Mouse (Mus musculus) midbrain, embryonic 16.5 days (tissue): ENCODE measurements around the gene Trappc6a. TPM values are rescaled to one million over a fixed set of nuclear protein-coding genes. Genes with fewer than 3 reads are reported as not detected.
"Not testable (repeated sequence)": the region's sequence is repeated elsewhere in the genome, so short reads cannot be mapped to it uniquely, and the experiment has no call there.

Experiments used
- ATAC-seq: fragments of 200-750 bp; cut with Nextera tagmentation; 2 replicates; pipeline ENCODE4 v1.8.0; 2017; ENCODE audit warnings: moderate TSS enrichment
- H3K27ac ChIP-seq: fragments of 300-500 bp; sonication (generic); 2 replicates; pipeline ENCODE4 v1.5.1; 2014; ENCODE audit warnings: mild to moderate bottlenecking, low read length, mixed read lengths
- H3K27me3 ChIP-seq: fragments of 300-500 bp; sonication (generic); 2 replicates; pipeline ENCODE4 v1.6.1; 2014; ENCODE audit warnings: low read depth, low read length, mixed read lengths; ENCODE audit not compliant: control insufficient read depth, insufficient read depth
- H3K36me3 ChIP-seq: fragments of 300-500 bp; sonication (generic); 2 replicates; pipeline ENCODE4 v1.6.1; 2014; ENCODE audit warnings: mild to moderate bottlenecking, low read length, moderate library complexity, mixed read lengths; ENCODE audit not compliant: control insufficient read depth, insufficient read depth
- H3K4me1 ChIP-seq: fragments of 300-500 bp; sonication (generic); 2 replicates; pipeline ENCODE4 v1.6.1; 2014; ENCODE audit warnings: mild to moderate bottlenecking, low read length, mixed read lengths; ENCODE audit not compliant: control insufficient read depth, insufficient read depth
- H3K4me2 ChIP-seq: fragments of 300-500 bp; sonication (generic); 2 replicates; pipeline ENCODE4 v1.6.1; 2014; ENCODE audit warnings: mild to moderate bottlenecking, low read length, mixed read lengths
- H3K4me3 ChIP-seq: fragments of 300-500 bp; sonication (generic); 2 replicates; pipeline ENCODE4 v1.5.1; 2014; ENCODE audit warnings: low read depth, mild to moderate bottlenecking, low read length, moderate library complexity, mixed read lengths
- H3K9ac ChIP-seq: fragments of 300-500 bp; sonication (generic); 2 replicates; pipeline ENCODE4 v1.6.1; 2014; ENCODE audit warnings: low read depth, low read length, mixed read lengths
- H3K9me3 ChIP-seq: fragments of 300-500 bp; sonication (generic); replicated peaks from 2 replicates; pipeline ENCODE4 v1.6.1; 2014; ENCODE audit warnings: mild to moderate bottlenecking, low read length, mixed read lengths; ENCODE audit not compliant: control insufficient read depth, poor library complexity, severe bottlenecking
- WGBS: fragments of 180-500 bp; shearing (Covaris S2); extraction: QIAGEN DNeasy Blood & Tissue Kit; methylation state at CpG from one replicate; pipeline ENCODE4 v1.1.7; 2014; 5-methylcytosine and 5-hydroxymethylcytosine counted together
- polyA plus RNA-seq: library from polyadenylated mRNA; unstranded; fragments of >200 nt; fragmentation: Nextera tagmentation; extraction: Ambion mirVana; gene quantifications from 2 replicates; pipeline ENCODE4 v1.2.1, GENCODE M21; 2015

Trappc6a gene
- polyA plus RNA-seq, 1 experiment from 2014 or later: 30.5 TPM

DNA sequence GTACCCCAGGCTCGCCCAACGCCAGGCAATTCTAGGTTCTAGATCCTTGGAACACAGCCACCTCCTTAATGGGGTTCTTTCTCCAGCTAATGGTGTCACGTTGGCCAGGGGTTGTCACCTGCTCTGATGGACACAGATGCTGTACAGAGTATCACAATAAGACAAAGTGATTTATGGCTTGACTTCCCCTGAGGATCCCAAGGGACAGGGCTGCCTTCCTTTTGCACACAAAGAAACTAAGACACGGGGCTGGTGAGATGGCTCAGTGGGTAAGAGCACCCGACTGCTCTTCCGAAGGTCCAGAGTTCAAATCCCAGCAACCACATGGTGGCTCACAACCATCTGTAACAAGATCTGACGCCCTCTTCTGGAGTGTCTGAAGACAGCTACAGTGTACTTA, 3.7 kb downstream of the Trappc6a start:
- 90% methylated on average over 6 of the region's 7 CpGs for WGBS
- H3K4me2 ChIP-seq, H3K9ac ChIP-seq, ATAC-seq, H3K27me3 ChIP-seq, H3K4me3 ChIP-seq, H3K27ac ChIP-seq, H3K9me3 ChIP-seq, H3K36me3 ChIP-seq: not testable (repeated sequence)
- H3K4me1 ChIP-seq: peaks cover 12% of the 10 kb centered on the region

- H3K4me2 ChIP-seq: no peak overlapping the region
- no peaks in the 10 kb centered on the region for H3K9me3 ChIP-seq
- ATAC-seq: no peak
- no peak overlapping the region for H3K9ac ChIP-seq
- no peaks in the 10 kb centered on the region for H3K36me3 ChIP-seq
- 84% methylated on average over 6 of the region's 6 CpGs for WGBS
- no peaks in the 10 kb centered on the region for H3K27me3 ChIP-seq
- peaks cover 11% of the 10 kb centered on the region for H3K4me1 ChIP-seq
- H3K4me3 ChIP-seq: no peak overlapping the region
- H3K27ac ChIP-seq: no peak overlapping the region
Measured at GRCm38 (mm10) chr7:19512353-19512752, 4.2 kb downstream of the Trappc6a start.

DNA sequence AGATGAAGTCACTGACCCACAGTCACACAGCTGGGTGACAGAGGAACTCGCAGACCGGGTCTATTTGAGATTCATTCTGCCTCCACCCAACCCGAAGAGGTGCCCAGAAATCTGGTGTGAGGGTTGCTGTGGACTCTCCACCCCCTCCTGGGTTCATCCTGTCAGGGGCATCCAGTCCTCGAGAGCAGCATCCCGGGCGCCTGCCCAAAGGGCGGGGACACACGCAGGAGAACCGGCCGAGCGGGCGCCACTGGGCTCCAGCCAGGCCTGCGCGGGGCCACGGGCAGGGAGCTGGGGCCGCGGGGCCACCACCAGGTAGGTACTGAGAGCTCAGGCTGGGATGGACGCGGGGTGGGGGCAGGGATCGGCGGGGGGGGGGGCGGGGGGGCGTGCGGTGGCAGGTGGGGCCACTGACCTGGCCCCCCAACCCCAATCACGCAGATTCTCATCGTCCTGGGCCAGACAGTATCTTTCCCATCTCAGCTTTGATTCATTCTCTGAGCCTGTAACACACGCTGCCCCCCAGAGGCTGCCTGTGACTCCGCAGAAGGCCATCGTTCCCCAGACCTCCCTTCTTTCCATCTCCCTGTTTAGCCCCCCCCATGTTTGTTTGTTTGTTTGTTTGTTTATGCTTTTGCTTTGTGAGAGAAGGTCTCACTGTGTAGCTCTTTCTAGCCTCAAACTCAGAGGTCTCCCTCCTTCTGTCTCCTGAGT, 9.6 kb downstream of the Trappc6a start, which contains the start of gene Nkpd1:
Gene Nkpd1 (plus strand): TSS at position 187 of the 714 bp plus-strand sequence.
- peak within 1 kb of the TSS; percentile 58 for H3K4me2 ChIP-seq
- H3K36me3 ChIP-seq: no peaks in the 10 kb centered on the region
- H3K4me3 ChIP-seq: peak within 1 kb of the TSS; percentile 23
- ATAC-seq: no peak
- H3K9ac ChIP-seq: peak within 1 kb of the TSS; percentile 65
- peaks cover 40% of the 10 kb centered on the region for H3K27me3 ChIP-seq
- peaks cover 11% of the 10 kb centered on the region for H3K4me1 ChIP-seq
- 3% methylated on average over 20 of the region's 29 CpGs for WGBS
- no peak within 1 kb of the TSS for H3K27ac ChIP-seq
- H3K9me3 ChIP-seq: no peaks in the 10 kb centered on the region

DNA sequence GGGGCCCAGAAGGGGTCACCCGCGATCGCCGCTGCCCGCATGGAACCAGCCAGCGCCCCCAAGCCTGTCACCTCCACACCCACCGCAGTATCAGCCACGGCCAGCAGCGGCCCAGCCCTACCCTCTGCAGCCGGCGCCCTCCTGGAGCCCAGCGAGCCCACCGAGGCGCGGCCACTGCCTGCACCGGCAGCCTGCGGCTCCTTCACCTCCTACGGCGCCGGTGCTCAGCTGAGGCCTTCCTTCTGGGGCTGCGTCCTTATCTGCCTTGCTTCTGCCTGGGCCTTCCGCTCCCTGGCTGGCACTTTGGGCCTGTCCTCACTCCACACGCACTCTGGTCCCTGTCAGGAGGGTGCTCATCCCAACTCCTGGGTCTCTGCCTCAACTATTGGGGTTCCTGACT, 11.8 kb downstream of the Trappc6a start:
- peak overlapping the region; percentile 52 for H3K4me2 ChIP-seq
- peak overlapping the region; percentile 63 for H3K9ac ChIP-seq
- no peaks in the 10 kb centered on the region for H3K36me3 ChIP-seq
- peaks cover 53% of the 10 kb centered on the region for H3K27me3 ChIP-seq
- no peak for ATAC-seq
- H3K4me3 ChIP-seq: peak overlapping the region; percentile 23; the same call in 1 of the 2 replicates
- no peak overlapping the region for H3K27ac ChIP-seq
- WGBS: 3% methylated on average over 23 of the region's 23 CpGs
- no peaks in the 10 kb centered on the region for H3K9me3 ChIP-seq
- peaks cover 28% of the 10 kb centered on the region for H3K4me1 ChIP-seq

- Histone ChIP-seq H3K9me3 (no peaks in the 10 kb centered on the region), H3K27me3 (peaks cover 59% of the 10 kb centered on the region)
- 0 out of 2 replicates have a peak, but pooled peaks have one; percentile 20 for ATAC-seq
Measured at GRCm38 (mm10) chr7:19523017-19523756, 15.0 kb downstream of the Trappc6a start.

GRCm38 (mm10) chr7:19523757-19524419, 15.7 kb downstream of the Trappc6a start:
- Histone ChIP-seq H3K4me1 (peaks cover 24% of the 10 kb centered on the region), H3K4me2 (peak overlapping the region; percentile 84), H3K4me3 (peak overlapping the region; percentile 39), H3K9ac (peak overlapping the region; percentile 62), H3K36me3 (no peaks in the 10 kb centered on the region), H3K27ac (no peak overlapping the region), H3K27me3 (peaks cover 53% of the 10 kb centered on the region), H3K9me3 (no peaks in the 10 kb centered on the region)
- whole genome bisulfite sequencing: 1% methylated on average over 64 of the region's 64 CpGs
- ATAC-seq: peak; percentile 74

More at GRCm38 (mm10) chr7:19523017-19523756, 15.0 kb downstream of the Trappc6a start:
- H3K36me3 ChIP-seq: no peaks in the 10 kb centered on the region
- peak overlapping the region; percentile 84 for H3K4me2 ChIP-seq
- H3K4me3 ChIP-seq: peak overlapping the region; percentile 39
- 10% methylated on average over 70 of the region's 72 CpGs for WGBS
- H3K9ac ChIP-seq: peak overlapping the region; percentile 48
- peaks cover 24% of the 10 kb centered on the region for H3K4me1 ChIP-seq
- no peak overlapping the region for H3K27ac ChIP-seq

GRCm38 (mm10) chr7:19524420-19525104, 16.4 kb downstream of the Trappc6a start:
- peaks cover 47% of the 10 kb centered on the region for H3K27me3 ChIP-seq
- 12% methylated on average over 24 of the region's 24 CpGs for WGBS

DNA sequence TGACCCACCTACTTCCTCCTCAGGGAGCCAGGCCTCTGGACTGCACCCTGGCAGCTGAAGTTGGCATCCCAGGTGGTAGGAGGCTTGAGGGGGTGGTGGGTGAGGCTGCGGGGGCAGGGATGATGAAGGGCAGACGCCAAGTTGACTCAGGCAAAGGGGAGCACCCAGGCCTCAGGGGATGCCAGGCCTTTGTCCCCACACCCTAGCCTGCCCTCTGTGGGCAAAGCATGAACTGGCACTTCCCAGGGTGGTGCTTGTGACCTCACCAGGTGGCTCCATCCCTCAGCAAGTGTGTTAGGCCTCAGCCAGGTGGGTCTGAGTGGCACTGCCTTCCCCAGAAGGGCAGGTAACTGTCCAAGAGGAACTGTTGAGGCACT, 16.9 kb downstream of the Trappc6a start:
- no peak overlapping the region for H3K4me3 ChIP-seq
- H3K27me3 ChIP-seq: peaks cover 46% of the 10 kb centered on the region
- ATAC-seq: no peak

More at GRCm38 (mm10) chr7:19524420-19525104, 16.4 kb downstream of the Trappc6a start:
- ATAC-seq: peak; percentile 15; the same call in 1 of the 2 replicates
- Histone ChIP-seq H3K4me3 (peak overlapping the region; percentile 39), H3K27ac (no peak overlapping the region), H3K36me3 (no peaks in the 10 kb centered on the region), H3K4me2 (peak overlapping the region; percentile 84), H3K9ac (peak overlapping the region; percentile 62), H3K9me3 (no peaks in the 10 kb centered on the region), H3K4me1 (peaks cover 24% of the 10 kb centered on the region)

More for the DNA sequence above, 16.9 kb downstream of the Trappc6a start:
- Histone ChIP-seq H3K4me1 (peaks cover 21% of the 10 kb centered on the region), H3K4me2 (no peak overlapping the region), H3K36me3 (peaks cover 4% of the 10 kb centered on the region; the same call in 1 of the 2 replicates), H3K27ac (no peak overlapping the region), H3K9me3 (no peaks in the 10 kb centered on the region), H3K9ac (no peak overlapping the region)
- 62% methylated on average over 2 of the region's 2 CpGs for WGBS
